Mouse (Mus musculus) cerebellum, postnatal 10 days (tissue): ENCODE data around the gene Gm12830.

Experiments used
- DNase-seq, 2 experiments: peaks; one replicate each; pipeline ENCODE4 v3.0.0; 2021; ENCODE audit warnings: mixed read lengths in 2 of 2

Gene Gm12830

DNA sequence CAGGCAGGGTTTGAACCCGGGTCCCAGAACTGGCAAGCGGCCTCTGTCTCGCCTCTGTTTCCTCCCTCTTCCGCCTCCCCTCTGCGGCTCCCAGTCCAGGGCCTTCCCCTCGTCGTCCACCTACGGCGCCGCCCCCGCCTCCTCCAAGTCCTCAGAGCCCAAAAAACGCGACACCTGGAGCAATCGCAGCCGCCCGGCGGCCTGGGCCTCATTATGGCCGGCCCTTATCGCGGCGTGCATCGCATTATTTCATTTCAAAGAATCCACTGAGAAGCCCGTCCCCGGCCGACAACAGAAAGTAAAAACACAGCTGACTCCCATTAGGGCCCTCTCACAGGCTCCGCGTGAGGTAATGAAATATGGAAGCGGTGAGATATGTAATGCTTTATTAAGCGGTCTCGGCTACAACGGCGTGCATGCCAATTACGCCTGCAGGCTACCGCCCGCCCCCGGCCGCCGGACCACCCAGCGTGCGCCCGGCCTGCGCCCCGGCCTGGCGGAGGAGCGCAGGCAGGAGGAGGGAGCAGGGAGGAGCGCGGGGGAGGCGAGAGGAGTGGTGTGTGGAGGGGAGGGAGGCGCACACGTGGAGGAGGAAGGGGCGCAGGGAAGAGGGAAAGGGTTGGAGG is at the start of gene Gm12830:
TSS of gene Gm12830 (plus strand) at position 156 of the 626 bp plus-strand sequence.
- DNase-seq: peak; percentile 55 to 68

DNA sequence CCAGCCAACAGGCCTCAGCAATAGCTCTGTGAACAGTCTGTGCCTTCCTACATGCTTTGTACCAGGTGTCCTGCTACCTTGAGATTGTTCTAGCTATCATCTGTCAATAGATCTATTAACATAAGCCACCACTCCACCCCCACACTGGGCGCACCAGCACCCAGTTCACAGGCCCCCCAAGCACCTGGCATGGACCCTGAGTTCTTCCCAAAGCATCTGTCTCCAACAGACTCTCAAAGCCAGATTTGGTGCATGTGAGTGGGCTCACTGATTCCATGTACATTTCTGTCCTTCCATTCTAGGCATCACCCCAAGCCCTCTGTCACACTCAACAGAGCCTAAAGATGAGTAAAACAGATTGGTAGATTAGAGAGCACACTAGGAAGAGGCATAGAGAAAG is 48.2 kb upstream of the Gm12830 start:
- no peak for DNase-seq

DNA sequence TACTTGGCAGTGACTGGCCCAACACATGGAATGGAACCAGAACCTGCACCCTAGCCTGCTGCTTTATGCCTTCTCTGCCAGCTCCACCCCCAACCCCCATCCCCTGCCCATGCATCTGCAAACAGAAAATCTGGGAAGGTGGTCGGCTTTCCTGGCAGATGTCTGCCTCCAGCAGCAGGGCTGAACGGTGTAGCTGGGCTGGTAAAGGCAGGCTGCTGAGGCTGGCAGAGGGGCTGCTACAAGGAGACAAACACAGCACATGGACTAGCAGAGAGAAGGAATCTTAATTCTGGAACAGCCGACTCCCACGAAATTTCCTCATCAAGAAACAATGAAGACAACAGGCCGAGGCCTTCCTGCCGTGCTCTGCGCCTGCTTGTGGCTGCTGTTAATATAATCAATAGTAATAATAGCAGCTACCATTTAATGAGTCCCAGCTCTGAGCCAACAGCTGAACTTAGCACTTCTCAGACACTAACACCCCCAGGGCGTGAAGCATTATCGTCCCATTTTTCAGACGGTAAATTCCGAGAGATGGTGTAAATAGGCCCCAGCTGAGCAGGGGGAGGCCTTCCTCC is 43.8 kb upstream of the Gm12830 start:
- peak in 1 of 2 experiments; percentile 20 for DNase-seq

DNA sequence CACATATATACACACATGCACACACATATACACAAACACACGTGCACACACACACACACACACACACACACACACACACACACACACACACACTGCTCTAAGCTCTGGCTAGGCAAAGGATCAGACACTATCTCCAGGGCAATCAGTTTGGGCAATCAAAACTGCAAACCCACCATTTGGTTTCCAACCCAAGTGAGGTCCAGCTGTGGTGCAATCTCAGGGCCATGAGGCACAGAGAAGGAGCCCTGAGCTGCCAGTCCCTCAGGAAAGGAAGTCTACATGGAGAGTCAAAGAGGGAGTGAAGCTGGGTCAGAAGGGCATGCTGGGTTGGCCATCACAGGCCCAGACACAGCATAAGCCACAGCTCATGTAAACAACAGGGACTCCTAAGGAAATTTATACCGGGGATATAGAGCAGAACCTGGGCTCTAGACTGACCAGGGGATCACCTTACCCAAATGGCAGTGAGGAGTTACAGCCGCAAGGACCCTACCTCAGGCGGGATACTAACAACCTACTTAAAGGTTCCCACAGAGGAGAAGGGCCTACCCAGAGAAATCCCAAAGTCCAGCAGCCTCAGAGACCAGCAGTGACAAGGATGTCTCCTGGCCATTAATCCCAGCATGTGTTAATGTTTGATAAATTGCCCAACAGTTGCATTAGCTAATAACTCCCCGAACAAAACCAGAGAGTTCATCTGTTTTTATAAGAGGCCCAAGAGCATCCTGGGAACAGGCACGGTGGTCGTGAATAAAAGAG is 42.6 kb upstream of the Gm12830 start:
- no peak for DNase-seq

DNA sequence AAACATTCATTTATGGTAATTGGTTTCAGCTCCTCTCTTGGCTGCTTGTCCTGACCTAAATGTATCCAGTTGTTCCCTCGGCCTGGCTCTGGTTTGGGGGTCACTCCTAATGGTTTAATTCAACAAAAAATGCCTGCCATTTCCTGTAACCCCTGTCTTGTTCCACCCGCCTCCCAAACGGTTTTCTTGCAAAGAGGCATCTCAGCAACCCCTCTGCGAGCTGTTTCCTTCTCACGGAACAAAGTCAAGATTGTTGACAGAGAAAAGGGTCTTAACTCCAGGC is 42.1 kb upstream of the Gm12830 start:
- DNase-seq: no peak

DNA sequence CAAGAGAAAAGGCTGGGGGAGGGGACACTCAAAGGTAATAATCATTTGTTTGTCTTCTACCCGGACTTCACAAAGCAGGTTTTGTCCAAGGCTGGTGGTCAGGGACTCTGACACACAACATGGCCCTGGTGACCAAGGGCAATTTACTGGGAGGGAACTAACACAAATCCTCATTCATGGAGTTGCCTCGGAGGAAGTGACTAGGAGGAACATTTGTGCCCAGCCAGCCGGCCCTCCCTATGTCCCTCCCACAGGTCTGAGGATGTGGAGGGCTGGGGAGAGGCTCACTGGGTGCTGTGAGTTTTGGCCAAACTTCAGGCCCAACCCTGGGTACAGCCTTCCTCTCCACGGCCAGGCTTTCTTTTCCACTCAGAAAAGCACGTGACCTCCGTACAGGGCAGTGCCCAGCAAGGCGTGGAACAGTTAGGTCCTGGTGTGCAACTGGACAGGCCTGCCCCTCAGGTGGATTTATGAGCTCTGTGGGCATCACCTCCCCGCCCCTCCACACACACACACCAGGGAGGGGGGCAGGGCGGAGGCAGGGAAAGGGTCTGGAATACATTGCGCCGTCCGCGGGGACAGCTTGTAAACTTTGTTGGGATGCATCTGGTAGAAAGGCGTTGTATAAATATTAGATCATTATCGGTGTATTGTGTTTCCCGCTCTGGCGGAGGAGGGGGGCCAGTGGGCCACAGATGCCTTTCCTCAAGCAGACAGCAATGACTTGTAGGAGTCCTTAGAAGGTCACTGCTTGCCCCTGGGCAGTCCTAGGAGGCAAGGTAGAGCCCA is 41.6 kb upstream of the Gm12830 start:
- DNase-seq: no peak

DNA sequence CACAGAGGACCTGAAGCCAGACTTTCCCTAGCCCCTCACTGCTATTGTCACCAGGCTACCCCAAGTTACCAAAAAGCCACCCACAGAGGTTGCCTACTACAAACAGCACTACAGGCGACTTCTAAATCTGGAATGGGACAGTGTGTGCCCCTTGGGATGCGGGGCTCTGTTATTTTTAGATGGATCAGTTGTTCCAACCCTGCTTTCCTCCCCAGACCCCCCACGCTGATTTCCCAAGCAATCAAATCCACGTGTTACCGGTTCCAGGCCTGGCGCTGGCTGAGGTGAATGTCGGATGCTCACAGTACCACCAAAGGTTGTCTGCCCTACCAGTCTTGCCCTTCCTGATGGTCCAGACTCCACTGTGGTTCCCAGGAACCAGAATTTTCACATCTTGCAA is 38.7 kb upstream of the Gm12830 start:
- no peak for DNase-seq

DNA sequence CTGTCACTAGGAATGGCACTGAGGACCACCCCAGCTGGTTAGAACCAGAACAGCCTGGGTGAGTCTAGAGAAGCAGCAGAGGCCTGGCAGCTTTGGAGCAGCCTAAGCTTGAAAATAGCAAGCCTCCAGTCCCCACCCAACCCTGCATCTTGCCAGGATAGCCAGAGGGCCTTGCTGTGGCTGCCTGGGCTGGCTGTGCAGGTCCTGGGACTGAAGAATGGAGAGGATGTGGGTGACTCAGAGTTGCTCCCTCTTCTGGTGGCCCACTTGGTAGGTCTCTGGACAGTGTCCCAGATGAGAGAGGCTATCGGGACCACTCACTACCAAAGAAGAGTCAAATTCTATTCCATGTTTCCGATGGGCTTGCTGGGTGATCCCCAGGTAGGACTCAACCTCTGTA is 36.8 kb upstream of the Gm12830 start:
- no peak for DNase-seq

DNA sequence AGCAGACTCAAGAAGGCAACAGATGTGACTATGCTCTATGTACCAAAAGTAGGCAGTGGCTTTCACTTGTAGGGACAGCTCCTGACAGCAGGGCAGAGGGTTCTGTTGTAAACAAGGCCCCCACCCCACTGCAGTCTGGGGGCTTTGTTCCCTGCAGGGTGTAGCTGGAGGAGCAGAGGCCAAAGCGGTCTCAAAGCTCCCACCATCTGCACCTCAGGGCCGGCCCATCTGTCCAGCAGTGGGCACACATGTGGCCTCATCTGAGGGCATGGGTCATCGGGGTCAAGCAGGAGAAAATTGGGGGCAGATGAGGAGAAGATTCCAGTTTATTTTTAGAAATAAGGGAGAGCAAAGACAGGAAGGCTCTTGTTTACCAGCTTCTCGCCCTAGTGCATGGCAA is 32.7 kb upstream of the Gm12830 start:
- no peak for DNase-seq

DNA sequence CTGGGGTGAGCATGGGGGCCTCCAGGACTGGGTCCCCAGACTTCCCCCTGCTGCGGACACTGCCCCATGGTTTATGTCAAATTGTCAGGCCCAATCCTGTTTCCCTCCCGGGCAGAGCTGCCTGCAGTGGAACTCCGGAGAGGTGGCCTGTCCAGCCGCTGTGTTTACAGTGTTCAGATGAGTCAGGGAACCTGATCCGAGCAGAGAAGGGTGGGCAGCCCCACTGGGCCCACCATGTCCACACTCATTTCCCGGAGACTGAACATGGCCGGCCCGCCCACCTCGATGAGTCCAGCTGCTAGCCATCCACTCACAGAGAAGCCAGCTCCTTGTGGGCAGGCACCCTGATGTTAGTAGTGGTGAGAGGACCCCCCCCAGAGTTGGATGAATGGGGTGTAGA is 29.9 kb upstream of the Gm12830 start:
- DNase-seq: no peak

DNA sequence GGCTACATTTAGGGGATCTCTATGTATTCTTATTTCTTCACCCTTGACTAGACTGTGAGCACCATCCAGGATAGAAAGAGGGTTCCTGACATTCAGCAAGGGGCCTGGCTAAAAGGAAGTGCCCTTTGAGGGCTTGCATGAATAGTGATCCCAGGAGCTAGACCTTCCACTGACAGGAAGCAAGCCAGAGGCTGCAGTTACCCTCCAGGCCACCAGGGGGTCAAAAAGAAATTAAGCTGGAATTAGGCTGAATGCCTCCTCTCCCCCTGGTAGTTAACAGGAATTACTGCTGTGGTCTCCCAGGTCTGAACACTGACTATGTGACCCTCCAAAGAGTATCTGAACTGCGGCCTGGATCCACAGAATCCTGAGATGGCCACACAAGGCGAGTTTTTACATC is 27.7 kb upstream of the Gm12830 start:
- no peak for DNase-seq

DNA sequence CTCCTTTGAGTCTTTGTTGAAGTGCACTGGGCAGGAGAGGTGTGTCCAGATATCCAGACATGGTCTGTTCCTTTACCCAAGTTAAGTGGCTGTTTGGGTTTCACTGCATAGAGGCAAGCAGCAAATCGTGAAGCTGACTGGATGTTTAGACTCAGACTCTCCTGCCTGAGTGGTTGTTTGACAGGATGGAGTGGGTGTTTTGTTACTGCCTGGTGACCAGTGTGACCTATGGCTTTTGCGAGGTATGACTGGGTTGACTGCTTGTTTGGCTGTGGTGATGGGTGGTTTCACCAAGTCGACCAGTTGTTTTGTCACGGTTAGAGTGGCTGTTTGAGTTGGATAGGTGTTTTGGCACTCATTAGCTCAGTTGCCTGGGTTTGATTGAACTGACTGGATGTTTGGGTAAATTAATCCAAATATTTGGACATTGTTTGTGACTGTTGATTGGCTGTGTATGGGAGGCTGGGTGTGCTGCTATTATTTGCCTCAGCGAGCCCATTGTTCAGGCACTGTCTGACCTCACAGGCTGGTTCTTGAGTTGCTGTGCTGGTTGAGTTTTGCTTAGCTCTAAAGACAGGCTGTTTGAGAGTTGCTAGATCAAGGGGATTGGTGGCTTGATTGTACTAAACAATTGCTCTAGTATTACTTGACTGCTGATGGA is 24.1 kb upstream of the Gm12830 start:
- no peak for DNase-seq

DNA sequence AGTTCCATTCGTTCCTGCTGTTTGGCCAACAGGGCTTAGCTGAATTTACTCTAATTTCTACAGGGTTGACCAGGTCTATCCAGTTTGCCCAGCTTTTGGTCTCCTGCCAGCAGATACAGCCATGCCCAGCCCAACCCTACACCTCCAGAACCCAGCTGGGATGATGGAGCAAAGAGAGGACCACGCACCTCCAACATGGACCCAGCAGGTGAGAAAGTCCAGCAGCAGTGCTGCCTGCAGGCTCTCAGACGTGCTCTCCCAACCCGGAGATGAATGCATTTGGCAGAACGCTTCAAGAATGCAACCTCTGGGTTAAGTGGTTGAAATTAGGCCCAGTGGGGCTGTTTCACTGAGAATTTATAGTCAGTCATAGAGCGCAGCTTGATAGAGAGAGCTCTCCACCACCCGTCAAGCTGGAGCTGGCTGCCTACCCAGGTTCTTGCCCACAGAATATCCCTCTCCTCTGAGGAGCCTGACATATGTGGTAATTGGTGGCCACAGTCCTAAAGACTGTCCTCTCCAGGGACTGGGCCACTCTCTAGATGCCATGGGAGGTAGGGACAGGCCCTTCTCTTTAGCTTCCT is 23.4 kb upstream of the Gm12830 start:
- DNase-seq: no peak

DNA sequence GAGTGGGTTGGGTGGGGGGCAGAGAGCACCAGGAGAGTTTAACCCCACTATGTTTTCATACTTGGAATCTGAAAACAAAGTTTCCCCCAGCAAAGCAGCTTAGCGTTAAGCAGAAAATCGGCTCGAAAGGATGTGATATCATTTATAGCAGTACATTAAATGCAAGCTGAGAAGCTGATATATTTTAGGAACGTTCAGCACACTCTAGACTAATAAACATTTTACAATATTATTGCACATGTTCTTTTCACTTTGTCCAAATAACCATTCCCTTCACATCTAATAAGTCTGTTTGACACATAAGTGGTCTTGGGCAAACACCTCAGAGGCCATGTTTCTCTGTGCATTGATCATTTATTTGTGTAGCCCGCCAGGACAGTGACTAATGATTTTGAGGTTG is 17.4 kb upstream of the Gm12830 start:
- no peak for DNase-seq

DNA sequence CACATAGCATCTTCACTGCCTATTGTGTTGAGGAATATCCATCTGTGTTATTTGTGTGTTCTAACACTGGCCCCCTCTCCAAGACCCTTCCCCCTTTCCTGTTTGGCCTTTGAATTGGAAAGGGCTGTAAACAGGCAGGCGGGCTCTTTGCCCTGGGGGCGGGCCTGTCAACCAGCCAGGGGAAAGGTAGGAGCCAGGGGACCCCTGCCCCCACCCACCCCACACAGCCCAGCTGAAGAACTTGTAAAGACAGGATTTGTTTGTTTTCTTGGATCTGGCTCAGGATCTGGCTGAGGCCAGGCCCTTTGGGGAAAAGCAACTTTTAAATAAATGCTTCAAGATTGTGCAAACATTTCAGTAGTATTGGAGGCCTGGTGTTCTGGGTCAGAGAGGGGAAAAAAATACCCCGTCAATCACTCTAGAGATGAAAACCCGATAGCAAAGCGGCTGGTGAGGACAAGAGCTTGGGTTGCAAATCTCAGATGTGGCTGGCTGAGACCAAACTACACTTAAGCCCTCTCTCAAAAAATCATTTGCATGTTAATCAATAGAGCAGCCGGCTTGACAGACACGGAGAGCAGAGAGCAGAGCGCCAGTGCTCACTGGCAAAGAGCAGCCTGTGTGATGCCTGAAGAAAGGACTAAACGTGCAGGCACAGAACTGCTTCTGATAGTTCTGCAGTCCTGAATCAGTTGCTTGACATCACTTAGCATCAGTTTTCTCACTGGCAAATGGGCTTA is 2.4 kb upstream of the Gm12830 start:
- peak; percentile 29 to 44 for DNase-seq

DNA sequence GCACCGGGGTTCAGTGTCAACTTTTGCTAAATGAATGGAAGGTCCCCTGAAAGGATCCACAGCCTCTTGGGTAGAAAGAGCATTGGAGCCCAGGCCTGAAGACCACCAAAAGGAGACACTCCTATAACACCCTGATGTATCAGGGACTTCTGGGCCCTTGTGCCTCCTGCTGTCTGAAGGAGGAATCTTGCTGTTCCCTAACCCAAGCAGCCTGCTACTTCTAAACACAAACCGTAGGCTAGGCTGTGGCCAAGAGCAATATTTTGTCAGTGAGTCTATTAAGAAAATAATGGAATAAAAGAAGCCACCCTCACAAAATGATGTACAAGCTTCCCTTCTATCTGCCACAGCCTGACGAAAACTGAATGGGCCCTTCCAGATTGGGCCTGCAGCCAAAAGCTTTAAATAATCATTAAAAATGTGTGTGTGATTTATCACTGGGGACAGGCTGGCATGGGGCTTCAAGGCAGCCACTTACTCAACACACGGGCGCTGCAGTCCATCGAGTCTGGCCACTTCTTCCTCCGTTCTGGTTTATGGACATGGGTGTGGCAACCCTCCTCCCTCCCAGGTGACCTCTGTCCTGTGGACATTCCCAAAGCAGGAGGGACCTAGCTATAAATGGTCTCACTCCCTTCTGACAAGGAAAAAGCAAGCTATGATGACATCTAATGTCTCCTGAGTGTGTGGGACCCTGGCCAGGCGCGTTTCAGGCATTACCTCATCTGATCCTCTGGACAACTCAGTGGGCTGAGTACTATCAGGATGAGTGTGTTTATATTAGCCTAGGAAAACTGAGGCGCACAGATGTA is 13.5 kb downstream of the Gm12830 start:
- DNase-seq: no peak

DNA sequence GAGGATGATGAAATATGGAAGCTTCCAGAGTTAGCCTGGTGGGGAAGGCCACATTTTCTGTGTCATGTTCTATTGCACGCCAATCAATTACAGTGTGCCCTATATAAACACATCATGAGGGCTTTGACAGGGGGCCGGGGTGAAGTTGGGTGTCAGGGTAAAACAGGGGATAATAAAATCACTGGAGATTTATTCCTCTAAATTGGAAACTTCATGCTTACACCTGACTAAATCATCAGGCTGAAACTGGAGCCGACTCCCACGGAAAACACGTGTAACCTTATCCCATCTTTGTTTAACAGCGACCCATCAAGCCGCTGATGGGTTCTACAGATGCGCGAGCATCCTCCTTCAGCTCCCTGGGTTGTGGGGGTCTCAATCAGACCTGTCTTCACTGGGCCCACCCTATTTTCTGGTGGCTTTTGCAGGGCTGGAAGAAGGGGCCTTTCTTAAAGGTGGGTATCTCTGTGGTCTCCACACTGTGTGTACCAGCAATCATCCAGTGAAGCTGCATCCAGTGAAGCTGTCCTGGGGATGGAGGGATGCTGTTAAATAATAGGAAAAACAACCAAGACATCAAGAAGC is 19.9 kb downstream of the Gm12830 start:
- DNase-seq: no peak

DNA sequence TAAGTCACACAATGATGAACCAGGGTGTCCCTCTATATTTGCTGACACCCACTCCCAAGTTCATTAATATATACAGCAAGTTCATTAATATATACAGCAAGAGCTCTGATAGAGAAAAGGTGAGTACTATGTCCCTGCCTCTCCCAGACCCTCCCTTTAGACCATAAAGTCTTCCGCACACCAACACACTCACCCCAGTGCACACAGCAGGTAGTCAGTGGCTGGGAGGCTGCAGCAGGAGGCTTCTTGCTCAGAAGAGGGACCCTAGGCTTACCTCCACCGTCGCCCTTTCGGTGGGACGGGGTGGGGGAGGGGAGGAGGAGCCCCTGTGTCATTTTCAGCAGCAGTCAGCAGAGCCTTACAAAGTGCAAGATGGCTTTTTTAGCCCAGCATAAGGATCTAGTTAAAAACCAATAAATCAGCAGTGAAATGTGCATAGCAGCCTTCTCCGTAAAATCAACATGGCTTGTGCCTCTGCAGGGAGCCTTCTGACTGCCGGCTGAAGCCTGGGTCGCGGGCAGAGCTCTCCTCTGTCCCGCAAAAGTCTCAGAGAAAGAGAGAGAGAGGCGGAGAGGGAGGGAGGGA is 20.9 kb downstream of the Gm12830 start:
- no peak for DNase-seq

DNA sequence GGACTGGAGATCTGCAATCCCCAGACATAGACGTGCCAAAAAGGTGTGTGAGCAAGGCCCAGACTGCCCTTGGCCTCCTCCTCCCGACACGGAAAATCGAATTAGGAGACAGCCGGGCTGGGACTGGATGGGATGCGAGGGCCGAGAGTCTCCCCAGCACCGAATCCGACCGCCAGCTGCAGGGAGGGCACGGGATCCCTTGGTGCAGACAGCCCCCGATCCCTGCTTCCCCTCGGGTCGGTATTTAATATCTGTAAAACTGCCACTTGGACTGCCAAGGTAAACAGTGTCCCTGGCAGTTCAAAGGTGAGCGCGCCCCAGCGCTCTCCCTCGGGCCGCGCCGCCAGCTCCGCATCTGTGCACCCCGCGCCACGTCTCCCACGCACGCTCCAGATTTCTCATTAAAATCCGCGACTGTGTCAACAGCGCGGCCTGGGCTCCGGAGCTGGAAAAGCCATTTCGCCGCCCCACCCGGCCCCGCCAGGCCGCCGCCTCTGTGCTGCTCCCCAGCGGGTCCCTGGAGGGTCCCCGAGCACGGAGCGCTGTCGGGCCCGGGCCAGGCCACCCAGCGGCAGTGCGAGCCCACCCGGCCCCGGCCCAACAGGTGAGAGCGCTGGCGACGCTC is 21.7 kb downstream of the Gm12830 start:
- DNase-seq: peak; percentile 12 to 14

DNA sequence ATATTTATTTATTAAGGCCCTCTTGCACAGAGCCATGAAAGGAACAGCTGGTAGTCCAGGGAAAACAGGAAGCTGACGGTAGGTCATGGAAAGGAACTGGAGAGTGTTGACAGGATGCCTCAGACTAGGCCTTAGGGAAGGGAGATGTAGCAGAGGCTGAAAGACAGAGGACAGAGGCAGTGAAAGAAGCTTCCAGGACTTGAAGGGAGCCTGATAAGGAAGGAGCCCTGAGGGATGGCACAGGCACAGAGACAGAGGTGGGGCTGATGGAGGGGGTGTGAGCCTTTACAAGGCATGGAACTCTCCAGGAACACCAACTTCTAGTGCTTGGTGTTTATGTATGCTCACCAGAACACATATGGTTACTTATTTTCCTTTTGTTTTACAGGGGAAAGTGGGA is 23.1 kb downstream of the Gm12830 start:
- no peak for DNase-seq
